Mouse (Mus musculus): ENCODE results near the gene Bag6. TPM values are rescaled to one million over a fixed set of nuclear protein-coding genes. Genes with fewer than 3 reads are reported as not detected.
A peak's percentile ranks its signal among the peaks of the same experiment; 100 is the strongest.

The Bag6 gene
- polyA plus RNA-seq, 1 experiment from 2014 or later, result 56.1 TPM

- Histone ChIP-seq H3K9me3 (replicated peaks) (no peaks in the 10 kb centered on the region), H3K9ac (0 out of 2 replicates have a peak overlapping the region, but pooled peaks have one; percentile 17), H3K36me3 (peaks cover 86% of the 10 kb centered on the region), H3K4me1 (replicated peaks) (peaks cover 29% of the 10 kb centered on the region), H3K4me2 (no peak overlapping the region), H3K27me3 (replicated peaks) (no peaks in the 10 kb centered on the region), H3K27ac (ENCODE audit: poor library complexity, severe bottlenecking) (no peak overlapping the region), H3K4me3 (no peak overlapping the region)
- WGBS, result 52% methylated on average over 10 of the region's 10 CpGs
- ATAC-seq (ENCODE audit: insufficient number of reproducible peaks, low FRiP score), result no peak
Measured at GRCm38 (mm10) chr17:35100196-35100765, 34.7 kb upstream of the Bag6 start.

- H3K4me3 ChIP-seq, result no peak overlapping the region
- H3K9ac ChIP-seq, result no peak overlapping the region
- 87% methylated on average over 11 of the region's 11 CpGs for WGBS
- H3K27me3 ChIP-seq (replicated peaks), result no peaks in the 10 kb centered on the region
- H3K4me1 ChIP-seq (replicated peaks), result peaks cover 29% of the 10 kb centered on the region
- H3K4me2 ChIP-seq, result no peak overlapping the region
- H3K36me3 ChIP-seq, result peaks cover 77% of the 10 kb centered on the region
- H3K9me3 ChIP-seq (replicated peaks), result no peaks in the 10 kb centered on the region
- no peak for ATAC-seq (ENCODE audit: insufficient number of reproducible peaks, low FRiP score)
- H3K27ac ChIP-seq (ENCODE audit: poor library complexity, severe bottlenecking), result no peak overlapping the region
Measured at GRCm38 (mm10) chr17:35101161-35101560, 33.8 kb upstream of the Bag6 start.

GRCm38 (mm10) chr17:35102299-35102698, 32.7 kb upstream of the Bag6 start:
- 69% methylated on average over 8 of the region's 8 CpGs for WGBS
- H3K36me3 ChIP-seq, result peaks cover 66% of the 10 kb centered on the region
- no peak overlapping the region for H3K9ac ChIP-seq
- no peaks in the 10 kb centered on the region for H3K27me3 ChIP-seq (replicated peaks)
- H3K4me1 ChIP-seq (replicated peaks), result peaks cover 29% of the 10 kb centered on the region
- H3K9me3 ChIP-seq (replicated peaks), result no peaks in the 10 kb centered on the region
- ATAC-seq (ENCODE audit: insufficient number of reproducible peaks, low FRiP score), result no peak
- no peak overlapping the region for H3K4me3 ChIP-seq
- no peak overlapping the region for H3K27ac ChIP-seq (ENCODE audit: poor library complexity, severe bottlenecking)
- no peak overlapping the region for H3K4me2 ChIP-seq

- Histone ChIP-seq H3K36me3 (peaks cover 57% of the 10 kb centered on the region), H3K27me3 (replicated peaks) (no peaks in the 10 kb centered on the region), H3K4me1 (replicated peaks) (peaks cover 29% of the 10 kb centered on the region), H3K4me3 (no peak overlapping the region), H3K9me3 (replicated peaks) (no peaks in the 10 kb centered on the region), H3K9ac (no peak overlapping the region), H3K27ac (ENCODE audit: poor library complexity, severe bottlenecking) (no peak overlapping the region), H3K4me2 (no peak overlapping the region)
- no peak for ATAC-seq (ENCODE audit: insufficient number of reproducible peaks, low FRiP score)
- WGBS, result 52% methylated on average over 6 of the region's 6 CpGs
Measured at GRCm38 (mm10) chr17:35103221-35103690, 31.7 kb upstream of the Bag6 start.

GRCm38 (mm10) chr17:35104079-35104478, 30.9 kb upstream of the Bag6 start:
- 83% methylated on average over 7 of the region's 7 CpGs for WGBS
- Histone ChIP-seq H3K4me3 (no peak overlapping the region), H3K27me3 (replicated peaks) (no peaks in the 10 kb centered on the region), H3K27ac (ENCODE audit: poor library complexity, severe bottlenecking) (no peak overlapping the region), H3K9ac (no peak overlapping the region), H3K36me3 (peaks cover 49% of the 10 kb centered on the region), H3K4me1 (replicated peaks) (peaks cover 29% of the 10 kb centered on the region), H3K4me2 (no peak overlapping the region), H3K9me3 (replicated peaks) (no peaks in the 10 kb centered on the region)
- ATAC-seq (ENCODE audit: insufficient number of reproducible peaks, low FRiP score), result no peak

- Histone ChIP-seq H3K27me3 (replicated peaks) (no peaks in the 10 kb centered on the region), H3K4me3 (no peak overlapping the region), H3K27ac (ENCODE audit: poor library complexity, severe bottlenecking) (no peak overlapping the region), H3K36me3 (peaks cover 42% of the 10 kb centered on the region), H3K9ac (no peak overlapping the region), H3K9me3 (replicated peaks) (no peaks in the 10 kb centered on the region), H3K4me1 (replicated peaks) (peaks cover 29% of the 10 kb centered on the region), H3K4me2 (no peak overlapping the region)
- WGBS, result 52% methylated on average over 6 of the region's 6 CpGs
- no peak for ATAC-seq (ENCODE audit: insufficient number of reproducible peaks, low FRiP score)
Measured at GRCm38 (mm10) chr17:35104754-35105153, 30.2 kb upstream of the Bag6 start.

GRCm38 (mm10) chr17:35105740-35106389, 29.1 kb upstream of the Bag6 start:
- H3K27me3 ChIP-seq (replicated peaks), result no peaks in the 10 kb centered on the region
- H3K9ac ChIP-seq, result peak overlapping the region; percentile 52
- 29% methylated on average over 13 of the region's 13 CpGs for WGBS
- no peak overlapping the region for H3K4me3 ChIP-seq
- H3K9me3 ChIP-seq (replicated peaks), result no peaks in the 10 kb centered on the region
- peaks cover 31% of the 10 kb centered on the region for H3K36me3 ChIP-seq
- H3K4me1 ChIP-seq (replicated peaks), result peaks cover 24% of the 10 kb centered on the region
- peak overlapping the region; percentile 29; the same call in 1 of the 2 replicates for H3K4me2 ChIP-seq
- no peak for ATAC-seq (ENCODE audit: insufficient number of reproducible peaks, low FRiP score)
- H3K27ac ChIP-seq (ENCODE audit: poor library complexity, severe bottlenecking), result no peak overlapping the region

- Histone ChIP-seq H3K4me2 (no peak overlapping the region), H3K9ac (no peak overlapping the region), H3K36me3 (peaks cover 25% of the 10 kb centered on the region), H3K4me1 (replicated peaks) (peaks cover 19% of the 10 kb centered on the region), H3K27me3 (replicated peaks) (0 out of 2 replicates have a peak, but pooled peaks cover 3% of the 10 kb centered on the region), H3K4me3 (no peak overlapping the region), H3K9me3 (replicated peaks) (no peaks in the 10 kb centered on the region), H3K27ac (ENCODE audit: poor library complexity, severe bottlenecking) (no peak overlapping the region)
- WGBS, result 68% methylated on average over 3 of the region's 3 CpGs
- no peak for ATAC-seq (ENCODE audit: insufficient number of reproducible peaks, low FRiP score)
Measured at GRCm38 (mm10) chr17:35106522-35106921, 28.5 kb upstream of the Bag6 start.

GRCm38 (mm10) chr17:35108097-35108496, 26.9 kb upstream of the Bag6 start, which contains the start of gene Ly6g5c:
Gene Ly6g5c (plus strand): TSS chr17:35108279.
- Histone ChIP-seq H3K36me3 (peaks cover 9% of the 10 kb centered on the region), H3K27me3 (replicated peaks) (0 out of 2 replicates have a peak, but pooled peaks cover 3% of the 10 kb centered on the region), H3K4me3 (no peak within 1 kb of the TSS), H3K27ac (ENCODE audit: poor library complexity, severe bottlenecking) (no peak within 1 kb of the TSS), H3K4me1 (replicated peaks) (peaks cover 6% of the 10 kb centered on the region), H3K4me2 (no peak within 1 kb of the TSS), H3K9me3 (replicated peaks) (no peaks in the 10 kb centered on the region), H3K9ac (no peak within 1 kb of the TSS)
- WGBS, result 78% methylated on average over 6 of the region's 6 CpGs
- ATAC-seq (ENCODE audit: insufficient number of reproducible peaks, low FRiP score), result no peak

- no peak overlapping the region for H3K9ac ChIP-seq
- H3K36me3 ChIP-seq, result peaks cover 29% of the 10 kb centered on the region
- no peak for ATAC-seq (ENCODE audit: insufficient number of reproducible peaks, low FRiP score)
- H3K4me2 ChIP-seq, result peak overlapping the region; percentile 38; the same call in 1 of the 2 replicates
- no peaks in the 10 kb centered on the region for H3K4me1 ChIP-seq (replicated peaks)
- 50% methylated on average over 9 of the region's 9 CpGs for WGBS
- 0 out of 2 replicates have a peak overlapping the region, but pooled peaks have one; percentile 41 for H3K27ac ChIP-seq (ENCODE audit: poor library complexity, severe bottlenecking)
- 0 out of 2 replicates have a peak, but pooled peaks cover 3% of the 10 kb centered on the region for H3K27me3 ChIP-seq (replicated peaks)
- H3K4me3 ChIP-seq, result no peak overlapping the region
- H3K9me3 ChIP-seq (replicated peaks), result no peaks in the 10 kb centered on the region
Measured at GRCm38 (mm10) chr17:35111774-35112173, 23.2 kb upstream of the Bag6 start.

Measured in heart, embryonic 12.5 days (tissue).